Mouse (Mus musculus) ZHBTc4 (cell line): ENCODE data around the gene Unc13a.

ENCODE experiments used
- DNase-seq: peaks from one replicate; pipeline ENCODE4 v3.0.0-alpha.2; 2011; ENCODE audit warnings: low read depth, low spot score

Gene Unc13a

DNA sequence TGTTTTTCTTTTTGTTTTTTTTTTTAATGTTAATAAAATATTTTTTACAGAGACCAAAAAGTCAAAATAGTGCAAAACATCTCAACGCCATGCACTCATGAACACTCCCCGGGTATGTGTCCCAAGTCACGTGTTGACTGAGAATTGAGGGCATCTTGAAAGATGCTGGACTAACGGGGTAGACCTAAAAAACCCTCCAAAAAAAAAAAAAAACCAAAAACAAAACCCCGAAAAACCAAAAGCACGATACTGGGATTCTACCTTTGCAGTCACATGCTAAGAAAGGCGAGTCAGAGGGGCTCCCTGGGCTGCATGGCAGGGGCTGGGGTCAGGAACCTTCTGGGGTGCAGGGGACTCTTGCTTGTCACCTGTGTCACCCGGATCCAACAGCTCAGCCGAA is 44.8 kb downstream of the Unc13a start:
- no peak for DNase-seq

DNA sequence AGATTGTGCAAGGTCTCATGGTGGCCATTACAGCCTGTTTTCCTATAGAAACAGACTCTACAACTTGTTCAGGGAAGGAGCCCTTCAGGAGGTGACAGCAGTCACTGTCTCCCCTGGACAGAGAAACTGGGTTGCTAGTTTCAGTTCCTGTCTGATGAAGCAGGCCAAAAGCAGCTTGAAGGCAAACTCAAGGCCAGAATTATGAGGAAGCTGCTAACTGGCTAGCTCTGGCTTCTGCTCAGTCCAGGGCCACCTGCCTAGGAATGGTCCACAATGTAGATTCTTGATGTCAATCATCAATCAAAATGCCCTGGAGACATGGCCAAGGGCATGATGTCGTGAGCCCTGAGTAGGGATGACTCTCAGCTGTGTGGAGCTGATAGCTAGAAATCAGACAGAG is 46.5 kb downstream of the Unc13a start:
- DNase-seq, result no peak

DNA sequence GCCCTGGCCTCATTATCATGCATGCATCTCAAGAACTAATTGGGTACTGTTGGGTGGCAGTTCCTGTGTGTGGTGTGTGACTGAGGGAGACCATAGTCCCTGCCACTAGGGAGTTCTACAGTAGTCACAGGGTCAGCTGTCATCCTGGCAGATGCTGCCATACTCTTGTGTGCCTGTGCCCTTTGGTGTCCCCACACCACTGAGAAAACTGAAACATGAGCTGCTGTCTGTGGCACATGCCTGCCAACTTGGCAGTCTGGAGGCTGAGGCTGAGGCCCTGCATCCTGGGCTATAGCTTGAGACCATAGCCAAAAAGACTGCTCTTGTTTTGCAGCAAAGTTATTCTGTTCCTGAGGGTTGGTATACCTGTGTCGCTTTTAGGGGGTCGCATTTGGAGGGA is 51.8 kb downstream of the Unc13a start:
- no peak for DNase-seq

DNA sequence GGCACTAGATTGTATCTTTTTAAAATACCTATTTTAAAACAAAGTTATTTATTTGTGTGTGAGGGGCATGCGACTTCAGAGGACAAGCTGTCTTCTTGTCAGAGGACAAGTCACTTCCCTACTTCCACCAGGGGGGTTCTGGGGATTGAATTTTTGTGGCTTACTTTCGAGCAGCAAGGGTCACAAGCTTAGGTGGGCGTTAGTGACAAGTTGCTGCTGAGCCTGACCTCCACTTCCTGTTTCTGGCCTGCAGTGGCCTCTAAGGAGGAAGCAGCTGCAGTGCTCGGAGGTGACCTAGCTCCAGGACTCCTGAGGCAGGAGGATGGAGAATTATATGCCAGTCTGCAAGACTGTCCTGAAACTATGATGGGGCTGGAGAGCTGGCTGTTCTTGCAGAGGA is 58.1 kb downstream of the Unc13a start:
- no peak for DNase-seq

DNA sequence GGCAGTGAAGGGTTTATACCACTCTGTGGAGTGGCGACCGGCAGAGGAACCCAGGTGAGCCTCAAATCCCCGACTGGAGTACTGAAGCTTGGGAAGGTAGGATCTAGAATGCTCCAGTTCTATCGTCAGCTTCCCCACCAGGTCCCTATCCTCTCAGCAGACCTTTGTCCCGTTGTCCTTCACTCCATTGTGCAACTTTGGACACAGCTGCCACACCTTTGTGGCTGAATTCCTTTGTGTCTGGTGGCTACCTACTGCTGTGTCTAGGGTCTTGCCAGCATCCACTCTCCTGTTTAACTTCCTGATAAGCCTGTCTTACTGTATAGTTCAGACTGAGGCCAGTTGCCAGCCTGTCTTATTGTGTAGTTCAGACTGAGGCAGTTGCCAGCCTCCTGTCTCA is 59.4 kb downstream of the Unc13a start:
- DNase-seq, result peak; percentile 84

DNA sequence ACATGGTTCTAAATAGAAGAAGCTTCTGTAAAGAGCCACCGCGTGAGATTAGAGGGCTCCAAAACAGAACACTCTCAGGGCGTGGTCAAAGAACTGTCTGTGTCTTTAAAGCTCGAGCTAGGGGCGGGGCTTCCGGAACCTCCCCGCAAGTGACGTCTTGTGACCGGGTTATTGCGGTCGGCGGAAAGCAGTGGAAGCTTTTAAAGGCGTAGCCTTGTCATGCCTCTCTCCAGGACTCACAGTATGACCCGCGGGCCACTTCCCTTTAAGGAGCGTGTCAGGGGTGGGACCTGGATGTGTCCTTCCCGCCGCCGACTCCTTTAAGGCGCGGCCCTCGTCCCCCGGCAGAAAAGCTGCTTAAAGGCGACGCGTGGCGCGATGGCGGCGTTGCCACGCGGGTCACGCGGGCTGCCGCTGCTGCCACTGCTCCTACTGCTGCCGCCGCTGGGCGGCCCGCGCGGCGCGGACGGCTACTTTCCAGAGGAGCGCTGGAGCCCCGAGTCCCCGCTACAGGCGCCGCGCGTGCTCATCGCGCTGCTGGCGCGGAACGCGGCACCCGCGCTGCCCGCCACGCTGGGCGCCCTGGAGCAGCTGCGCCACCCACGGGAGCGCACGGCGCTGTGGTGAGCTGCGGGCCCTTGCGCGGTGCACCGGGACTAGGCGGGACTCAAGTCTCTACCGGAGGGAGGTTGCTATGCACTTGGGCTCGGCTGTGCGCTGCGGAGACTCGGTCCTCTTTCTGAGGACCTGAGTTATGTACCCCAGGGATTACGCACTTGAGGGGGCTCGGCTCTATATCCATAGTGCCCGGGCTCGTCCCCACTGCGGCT is 60.5 kb downstream of the Unc13a start, which contains the start of gene Colgalt1:
Gene Colgalt1 (plus strand): TSS at position 177 of the 830 bp plus-strand sequence.
- DNase-seq, result peak; percentile 100

DNA sequence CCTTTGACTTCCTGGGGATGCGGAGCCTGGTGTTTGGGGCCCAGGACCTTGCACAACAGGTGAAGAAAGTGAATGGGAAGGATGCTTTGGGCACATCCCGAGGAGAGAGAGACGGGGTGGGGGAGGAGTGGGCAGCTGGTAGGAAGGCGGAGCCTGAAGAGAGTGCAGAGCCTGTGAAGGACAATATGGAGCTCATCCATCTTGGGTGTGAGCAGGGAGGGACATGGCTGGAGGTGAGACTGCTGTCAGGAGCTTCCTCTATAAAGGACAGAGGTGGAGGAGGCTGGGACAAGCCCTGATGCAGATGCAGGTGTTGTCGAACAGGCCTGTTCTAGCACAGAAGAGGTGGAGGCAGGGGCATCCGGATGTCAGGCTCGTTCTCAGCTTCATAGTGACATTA is 67.5 kb downstream of the Unc13a start:
- no peak for DNase-seq

DNA sequence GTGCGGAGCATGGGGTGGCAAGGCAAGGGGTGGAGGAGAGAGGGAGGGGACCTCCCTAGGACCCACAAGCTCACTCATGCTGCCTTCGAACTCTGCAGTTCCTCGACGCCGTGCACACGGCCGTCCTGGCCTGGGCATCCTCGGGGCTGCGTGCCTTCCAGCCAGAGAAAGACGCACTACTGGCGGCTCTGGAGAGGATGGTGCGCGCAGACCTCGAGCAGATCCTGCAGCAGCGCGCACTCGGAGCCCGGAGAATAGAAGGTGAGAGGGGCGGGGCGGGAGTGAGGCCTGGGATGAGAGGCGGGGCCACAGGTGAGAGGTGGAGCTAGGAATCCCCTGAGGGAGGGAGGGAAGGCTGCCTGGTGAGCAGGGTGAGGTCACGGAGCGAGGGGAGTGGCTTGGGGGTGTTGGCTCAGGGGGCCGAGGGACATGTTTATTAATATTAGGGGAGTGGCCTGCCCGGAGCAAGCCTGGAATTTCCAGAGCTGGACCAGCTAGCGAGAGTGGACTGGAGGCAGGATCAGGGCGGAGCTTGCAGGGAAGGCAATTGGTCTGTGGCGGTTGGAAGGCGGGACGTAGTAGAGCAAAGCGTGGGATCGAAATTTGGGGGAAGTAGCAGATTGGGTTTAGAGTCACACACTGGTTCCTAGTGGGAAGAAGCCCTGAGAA is 68.8 kb downstream of the Unc13a start:
- peak; percentile 93 for DNase-seq

DNA sequence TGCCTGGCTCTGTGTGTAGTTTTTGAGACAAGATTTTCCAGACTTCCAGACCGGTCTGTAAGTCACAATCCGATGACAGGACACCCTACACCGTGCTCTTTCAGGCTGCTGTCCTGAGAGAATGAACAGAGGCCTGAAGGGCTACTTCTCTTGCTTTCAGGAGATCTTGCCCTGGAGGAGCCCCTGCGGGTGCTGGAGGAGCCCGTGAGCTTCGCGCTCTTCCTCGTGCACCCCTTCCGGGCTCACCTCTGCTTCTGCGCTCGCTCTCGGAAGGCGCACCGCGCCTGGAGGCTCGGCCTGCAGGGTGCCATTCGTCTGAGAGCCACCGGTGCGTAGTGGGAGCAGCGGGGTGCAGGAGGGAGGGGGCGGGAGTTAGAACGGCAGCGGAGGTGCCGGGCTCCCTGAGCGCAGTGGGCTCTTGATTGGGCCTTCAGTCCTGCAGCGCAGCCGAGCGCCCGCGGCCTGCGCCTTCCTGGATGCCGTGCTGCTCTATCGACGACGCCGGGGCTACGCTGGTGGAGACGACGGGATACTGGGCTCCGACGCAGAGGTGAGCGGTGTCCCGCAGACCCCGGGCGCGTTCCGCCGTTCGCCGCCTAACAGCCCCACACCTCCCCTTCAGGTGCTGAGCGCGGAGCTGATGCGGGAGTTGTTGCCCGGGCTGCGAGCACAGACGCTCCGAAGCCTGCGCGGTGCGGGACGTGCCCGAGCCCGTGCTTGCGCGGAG is 69.5 kb downstream of the Unc13a start:
- DNase-seq, result peak; percentile 60

DNA sequence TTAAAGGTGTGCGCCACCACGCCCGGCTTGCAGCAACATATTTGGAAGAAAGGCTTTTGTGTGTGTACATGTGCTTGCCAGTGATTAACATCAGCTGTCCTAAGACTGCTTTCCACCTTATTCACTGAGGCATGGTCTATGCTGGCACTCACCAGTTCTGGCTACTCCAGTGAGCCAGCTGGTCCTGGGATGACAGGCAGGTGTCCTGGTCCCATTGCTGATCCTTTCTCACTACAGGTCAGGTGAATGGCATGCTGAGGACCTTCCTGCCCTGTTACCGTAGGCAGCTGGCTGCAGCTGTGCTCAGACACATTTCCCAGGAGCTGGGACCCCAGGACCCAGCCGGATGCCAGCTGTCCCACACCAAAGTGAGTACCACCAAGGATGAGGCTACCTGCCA is 72.7 kb downstream of the Unc13a start:
- no peak for DNase-seq

DNA sequence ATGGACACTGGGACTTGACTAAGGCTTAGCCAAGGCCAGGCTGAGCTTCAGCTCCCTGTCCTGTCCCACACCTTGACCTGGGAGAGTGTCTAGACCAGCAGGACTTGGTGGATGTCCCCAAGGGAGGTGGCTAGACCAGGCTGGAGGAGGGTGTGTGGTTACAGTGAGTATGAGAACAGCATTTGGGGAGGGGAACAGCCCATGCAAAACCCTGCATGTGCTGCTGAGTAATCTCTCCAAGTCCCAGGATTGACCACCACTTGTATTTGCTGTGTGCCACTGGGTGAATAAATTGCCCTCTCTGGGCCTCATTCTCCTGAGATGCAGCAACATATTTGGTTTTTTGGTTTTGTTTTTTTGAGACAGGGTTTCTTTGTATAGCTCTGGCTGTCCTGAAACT is 73.2 kb downstream of the Unc13a start:
- no peak for DNase-seq

DNA sequence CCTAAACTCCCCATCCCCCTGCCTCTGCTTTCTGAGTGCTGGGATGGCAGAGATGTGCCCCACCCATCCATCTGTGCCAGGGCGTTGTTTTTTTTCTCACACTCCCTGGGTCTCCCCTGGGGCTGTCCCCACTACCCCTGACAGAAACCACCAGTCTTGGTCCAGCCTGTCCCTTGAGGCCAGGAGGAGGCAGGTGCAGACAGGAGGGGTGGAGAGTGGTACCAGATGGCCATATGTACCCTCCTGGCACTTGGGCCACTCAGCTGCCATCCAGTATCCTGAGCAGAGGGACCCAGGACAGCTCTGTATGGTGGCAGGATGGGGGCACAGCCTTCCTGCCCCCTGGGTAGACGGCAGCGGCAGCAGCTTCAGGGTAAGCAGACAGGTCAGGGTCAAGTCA is 74.1 kb downstream of the Unc13a start, which contains the start of gene Fam129c:
Gene Fam129c (plus strand): TSS at position 198 of the 400 bp plus-strand sequence.
- DNase-seq, result no peak

DNA sequence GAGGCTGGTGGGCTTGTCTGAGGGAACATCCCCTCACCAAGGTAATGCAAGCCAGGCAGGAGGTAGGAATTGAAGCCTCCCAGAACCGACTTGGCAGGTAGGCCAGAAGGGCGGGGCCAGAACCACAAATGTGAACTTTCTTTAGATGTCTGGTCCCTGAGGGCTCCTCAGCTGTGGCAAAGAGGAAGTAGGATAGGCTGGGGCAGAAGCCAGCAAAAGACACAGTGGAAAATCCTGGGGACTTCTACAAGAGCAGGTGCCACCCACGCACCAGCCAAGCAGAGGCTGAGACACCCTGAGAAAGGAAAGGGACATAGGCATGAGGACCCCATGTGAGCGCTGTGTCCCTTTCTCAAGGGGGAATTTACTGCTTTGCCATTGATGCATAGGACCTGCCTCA is 74.8 kb downstream of the Unc13a start:
- no peak for DNase-seq

DNA sequence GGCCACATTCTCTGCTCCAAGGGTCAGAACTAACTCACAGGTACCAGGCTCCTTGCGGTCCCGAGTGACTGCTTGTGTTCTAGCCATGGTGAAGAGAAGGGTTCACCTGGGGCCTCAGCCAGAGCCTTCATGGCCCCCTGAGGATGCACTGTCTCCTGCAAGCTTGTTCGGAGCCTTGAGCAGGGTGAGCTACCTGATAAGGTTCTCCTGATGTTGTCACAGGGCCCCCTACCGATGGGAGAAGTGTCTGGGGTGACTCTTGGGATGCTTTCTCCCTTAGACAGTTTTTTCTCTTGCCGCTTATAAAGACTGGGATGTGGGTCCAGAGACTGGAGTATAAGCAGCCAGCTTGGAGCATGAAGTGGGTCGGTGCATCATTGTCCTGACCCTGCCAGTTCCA is 75.2 kb downstream of the Unc13a start:
- no peak for DNase-seq

DNA sequence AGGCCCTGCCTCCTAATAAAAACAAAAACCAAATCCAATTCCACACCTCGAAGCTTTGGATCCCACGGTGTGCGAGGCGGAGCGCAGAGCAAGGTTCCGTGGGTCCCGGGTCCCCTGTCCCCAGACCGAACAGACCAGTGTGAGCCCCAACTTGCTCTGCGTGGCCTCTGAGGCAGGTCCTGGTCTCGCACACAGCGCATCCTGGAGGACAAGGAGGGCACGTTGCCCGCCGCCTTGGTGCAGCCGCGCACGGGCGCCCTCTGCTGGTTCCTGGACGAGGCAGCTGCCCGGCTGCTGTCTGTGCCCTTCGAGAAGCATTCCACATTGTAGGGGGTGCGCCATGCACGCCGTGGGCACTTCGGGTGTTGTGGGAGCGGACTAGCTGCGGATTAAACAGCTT is 75.7 kb downstream of the Unc13a start:
- DNase-seq, result peak; percentile 90

DNA sequence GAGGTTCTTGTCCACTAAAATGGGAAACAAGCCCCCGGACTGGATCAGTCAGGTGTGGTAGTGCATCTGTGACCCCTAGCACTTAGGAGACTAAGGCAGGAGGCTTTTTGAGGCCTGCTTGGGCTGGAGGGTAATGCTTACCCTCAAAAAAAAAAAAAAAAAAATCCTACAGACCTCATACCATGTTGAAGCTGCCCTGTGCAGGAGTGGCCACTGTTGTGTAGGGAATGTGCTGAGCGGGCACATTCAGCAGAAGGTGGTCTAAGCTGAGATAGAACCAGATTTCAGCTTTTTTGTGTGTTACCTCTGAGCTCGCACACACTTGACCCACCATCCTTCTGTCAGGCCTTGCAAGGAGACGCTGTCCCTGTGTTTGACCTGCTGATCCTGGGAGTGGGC is 77.2 kb downstream of the Unc13a start:
- no peak for DNase-seq

DNA sequence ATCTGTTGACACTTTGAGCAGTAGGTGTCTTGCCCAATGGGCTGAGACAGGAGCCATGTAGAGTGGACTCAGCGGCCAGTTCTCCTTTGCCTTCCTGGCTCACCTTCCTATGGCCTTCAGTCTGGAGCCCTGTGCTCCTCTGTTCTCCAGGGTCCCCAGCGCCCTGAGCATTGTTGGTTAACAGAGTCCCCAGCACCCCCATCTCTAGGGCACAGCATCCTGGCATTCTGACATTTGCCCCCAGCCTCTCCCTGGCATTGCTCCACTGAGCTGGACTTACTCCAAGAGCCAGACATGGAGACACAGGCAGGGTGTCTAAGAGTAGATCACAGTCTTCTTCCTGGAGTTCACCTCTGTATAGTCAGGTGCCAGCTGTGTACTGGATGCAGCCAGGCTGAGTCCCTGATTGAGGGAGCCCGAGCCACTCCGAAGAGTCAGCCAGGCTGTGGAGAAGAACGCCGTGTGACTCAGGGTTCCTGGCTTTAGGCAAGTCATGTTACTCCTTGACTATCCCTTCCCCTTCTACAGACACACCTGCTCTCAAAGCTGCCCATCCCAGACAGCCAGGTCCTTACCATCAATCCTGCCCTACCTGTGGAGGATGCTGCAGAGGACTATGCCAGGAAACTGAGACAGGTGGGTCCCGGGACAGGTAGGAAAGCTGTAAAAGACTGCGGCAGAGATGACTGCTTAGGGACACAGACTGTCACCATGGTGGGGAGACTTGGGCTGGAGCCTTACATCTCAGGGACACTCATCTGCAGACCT is 77.8 kb downstream of the Unc13a start:
- DNase-seq, result no peak

DNA sequence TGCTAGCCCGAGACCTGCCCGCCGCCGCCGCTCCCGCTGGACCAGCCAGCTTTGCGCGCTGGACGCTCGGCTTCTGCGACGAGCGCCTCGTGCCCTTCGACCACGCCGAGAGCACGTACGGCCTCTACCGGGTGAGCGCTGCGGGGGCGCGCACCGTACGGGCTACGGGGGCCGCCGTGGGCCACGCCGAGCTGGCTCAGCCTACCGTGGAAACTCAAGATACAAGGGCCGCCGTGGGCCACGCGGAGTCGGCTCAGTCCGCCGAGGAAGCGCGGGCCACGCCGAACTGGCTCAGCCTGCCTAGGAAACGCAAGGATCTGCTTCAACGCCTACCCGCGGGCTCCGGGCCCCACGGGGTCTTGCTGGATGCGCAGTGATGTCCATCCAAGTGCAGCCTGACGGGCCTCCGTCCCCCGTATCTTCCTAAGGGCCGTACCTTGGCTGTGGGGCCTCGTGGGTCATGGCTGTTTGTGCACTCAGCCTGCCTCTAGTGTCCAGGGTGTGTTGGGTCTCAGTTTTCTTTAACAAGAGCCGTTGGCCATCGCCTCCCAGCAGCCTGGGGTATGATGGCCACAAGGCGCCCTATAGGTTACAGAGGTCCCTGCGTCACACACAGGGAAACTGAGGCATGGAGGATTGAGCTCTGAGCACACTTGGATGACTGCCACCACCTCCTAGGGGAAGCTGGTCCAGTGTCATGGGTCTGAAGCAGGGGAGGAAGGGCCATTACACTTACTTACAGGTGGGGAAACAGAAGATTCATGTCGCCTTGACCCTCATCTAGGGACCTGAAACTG is 79.0 kb downstream of the Unc13a start:
- DNase-seq, result no peak

DNA sequence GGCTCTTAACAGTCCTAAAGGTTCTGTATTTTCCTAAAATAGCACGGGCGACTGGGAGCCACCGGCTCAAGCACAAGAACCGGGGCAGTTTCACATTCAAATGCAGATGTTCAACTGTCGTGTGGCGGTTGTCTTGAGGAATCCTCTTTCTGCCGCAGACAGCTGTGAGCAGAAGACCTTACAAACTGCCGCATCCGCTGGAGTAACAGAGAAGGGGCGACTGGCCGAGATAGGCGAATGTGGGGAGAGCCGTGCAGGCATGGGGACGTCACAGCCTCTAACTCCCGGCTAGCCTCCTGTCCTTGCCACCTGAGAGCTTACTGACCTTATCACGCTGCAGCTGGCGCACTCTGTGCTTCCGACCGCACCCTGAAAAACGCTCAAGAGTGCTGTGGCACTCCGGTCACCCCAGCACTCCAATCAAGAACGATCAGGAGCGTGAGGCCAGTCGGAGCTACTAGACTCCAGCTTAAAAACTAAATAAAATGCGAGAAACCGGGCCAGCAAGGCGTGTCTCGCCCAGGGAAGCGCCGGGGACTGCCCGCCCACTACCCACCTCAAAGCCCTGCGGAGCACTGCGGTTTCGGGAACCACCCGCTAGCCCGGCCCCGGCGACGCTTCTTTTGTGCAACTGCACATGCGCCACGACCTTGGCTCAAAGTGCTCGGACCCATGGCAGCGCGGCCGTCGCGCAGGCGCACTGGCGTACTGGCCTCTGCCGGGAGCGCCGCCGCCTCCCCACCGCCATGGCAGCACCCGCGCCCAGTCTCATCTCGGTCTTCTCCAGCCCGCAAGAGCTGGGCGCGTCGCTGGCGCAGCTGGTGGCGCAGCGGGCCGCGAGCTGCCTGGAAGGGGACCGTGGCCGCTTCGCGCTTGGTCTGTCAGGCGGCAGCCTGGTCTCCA is 79.8 kb downstream of the Unc13a start, which contains the start of gene Pgls:
Gene Pgls (plus strand): TSS at position 706 of the 903 bp plus-strand sequence.
- peak; percentile 98 for DNase-seq

DNA sequence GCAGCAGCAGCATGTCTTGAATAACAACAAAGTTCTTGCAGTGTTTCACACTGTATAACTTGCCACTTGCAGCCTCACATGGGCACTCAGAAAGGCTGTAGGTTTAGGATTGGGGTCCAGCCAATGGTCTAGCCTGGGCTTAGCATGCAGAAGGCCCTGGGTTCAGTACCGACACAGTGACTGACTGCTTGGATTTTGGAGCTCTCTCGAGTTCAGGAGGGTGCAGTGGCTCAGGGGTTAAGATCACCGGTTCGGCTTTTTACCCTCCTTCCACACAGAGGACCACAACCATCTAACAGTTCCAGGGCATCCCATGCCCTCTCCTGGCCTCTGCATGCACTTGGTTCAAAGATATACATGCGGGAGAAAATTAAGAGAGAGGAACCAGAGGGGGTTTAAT is 80.5 kb downstream of the Unc13a start:
- DNase-seq, result no peak
